Mouse (Mus musculus) frontal cortex, postnatal 25 days (tissue): Measurements from ENCODE around the gene Ldb3.

Experiments used
- DNase-seq, 2 experiments: peaks; one replicate each; pipeline ENCODE4 v3.0.0; 2022; ENCODE audit warnings: low spot score in 2 of 2

Gene Ldb3

GRCm38 (mm10) chr14:34588498-34588897 is at the start of gene Ldb3:
Ldb3 (minus strand) TSS chr14:34588682.
- DNase-seq, result no peak

- no peak for DNase-seq
Observed at GRCm38 (mm10) chr14:34635721-34636120, 47.2 kb upstream of the Ldb3 start.

DNA sequence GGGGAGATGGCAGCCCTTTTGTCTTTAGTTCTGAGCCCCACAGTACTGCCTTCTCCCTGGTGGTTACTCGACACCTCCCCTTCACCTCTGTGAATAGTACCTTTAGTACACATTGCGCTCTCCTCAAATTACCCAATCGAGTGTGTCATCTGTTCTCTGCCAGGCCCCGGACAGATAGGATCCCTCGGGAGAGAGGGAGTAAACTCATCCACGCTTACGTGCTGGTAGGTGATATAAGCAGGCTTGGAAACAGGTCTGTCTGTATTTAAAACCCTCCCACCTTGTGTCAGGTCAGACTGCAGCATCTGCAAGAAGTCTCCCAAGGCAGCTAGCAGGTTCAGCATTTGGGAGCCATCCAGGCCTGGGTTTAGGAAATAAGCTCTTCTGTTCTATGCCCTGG is 46.7 kb upstream of the Ldb3 start:
- no peak for DNase-seq

DNA sequence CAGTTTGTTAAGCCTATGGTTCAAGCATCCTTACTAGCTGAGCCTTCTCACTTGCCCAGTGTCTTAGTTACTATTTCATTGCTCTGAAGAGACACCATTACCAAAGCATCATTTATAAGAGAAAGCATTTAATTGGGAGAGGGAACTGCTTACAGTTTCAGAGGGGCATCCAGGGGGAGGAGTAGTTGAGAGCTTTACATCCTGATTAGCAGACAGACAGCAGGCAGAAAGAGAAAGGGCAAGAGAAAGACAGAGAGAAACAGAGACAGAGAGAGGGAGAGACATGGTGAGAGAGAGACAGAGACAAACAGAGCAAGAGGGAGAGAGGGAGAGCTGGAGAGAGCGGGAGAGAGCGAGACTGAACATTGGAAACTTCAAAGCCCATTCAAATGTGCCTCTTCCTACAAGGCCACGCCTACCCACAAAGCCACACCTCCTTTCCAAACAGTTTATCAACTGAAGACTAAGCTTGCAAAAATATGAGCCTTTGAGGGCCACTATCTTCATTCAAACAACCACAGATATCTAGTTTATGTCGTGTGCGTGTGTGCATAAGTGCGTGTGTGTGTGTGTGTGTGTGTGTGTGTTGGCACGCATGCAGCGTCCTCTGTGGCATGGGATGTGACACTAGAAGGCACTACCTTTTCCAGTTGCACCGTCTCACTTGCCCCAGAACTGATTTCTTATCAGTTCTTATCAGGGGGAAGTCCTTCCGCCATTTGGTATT is 44.4 kb upstream of the Ldb3 start:
- no peak for DNase-seq

GRCm38 (mm10) chr14:34626824-34627223 is 38.3 kb upstream of the Ldb3 start:
- DNase-seq, result no peak

GRCm38 (mm10) chr14:34623531-34624210 is 35.2 kb upstream of the Ldb3 start:
- DNase-seq, result no peak

DNA sequence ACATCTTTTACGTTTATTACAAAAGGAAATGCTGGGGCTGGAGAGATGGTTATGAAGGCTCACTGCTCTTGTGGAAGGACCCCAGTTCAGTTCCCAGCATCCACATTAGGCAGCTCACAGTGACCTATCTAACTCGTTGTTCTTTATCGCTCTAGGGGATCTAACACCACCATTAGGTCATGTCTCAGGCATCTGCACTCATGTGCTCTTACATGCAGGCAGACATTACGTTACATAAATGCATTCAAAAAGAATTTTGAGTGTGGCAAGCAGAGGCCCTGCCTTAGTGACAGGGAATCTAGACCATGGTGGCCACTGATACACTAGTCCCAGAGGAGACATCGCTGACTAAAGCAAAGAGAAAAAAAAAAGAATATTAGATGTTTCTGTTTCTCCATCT is 34.6 kb upstream of the Ldb3 start:
- no peak for DNase-seq

DNA sequence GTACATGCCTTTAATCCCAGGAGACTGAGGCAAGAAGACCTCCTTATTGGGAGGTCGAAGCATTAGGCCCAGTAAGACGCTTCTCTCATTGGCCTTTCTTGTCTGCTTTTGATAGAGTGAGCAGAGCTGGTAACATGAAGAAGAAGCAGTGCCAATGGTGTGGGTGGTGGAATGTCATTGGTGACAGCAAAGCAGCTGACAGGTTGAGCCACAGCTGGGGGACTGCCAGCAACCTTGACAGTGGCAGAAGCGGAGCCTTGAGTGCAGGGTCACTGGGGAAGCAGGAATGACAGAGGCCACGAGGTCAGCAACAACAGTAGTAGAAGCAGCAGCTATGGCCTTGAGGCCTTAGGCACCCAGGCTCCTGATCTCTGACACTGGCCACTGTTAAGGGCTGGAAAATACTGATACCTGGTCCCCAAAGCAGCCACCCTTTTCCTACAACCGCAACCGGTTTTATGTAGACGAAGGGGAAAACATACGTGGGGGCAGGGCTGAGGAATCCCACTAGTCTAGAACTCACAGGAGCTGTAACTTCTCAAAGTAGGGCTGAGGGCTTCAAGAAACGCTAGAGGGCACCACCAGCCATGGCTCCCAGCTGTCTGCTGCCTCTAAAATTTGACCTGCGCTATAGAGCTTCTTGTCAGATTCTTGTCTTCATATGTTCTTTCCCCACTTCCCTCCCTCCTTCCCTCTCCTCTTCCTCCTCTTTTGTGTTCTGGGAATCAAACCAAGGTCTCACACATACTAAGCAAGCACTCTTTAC is 32.3 kb upstream of the Ldb3 start:
- DNase-seq, result peak; percentile 14 to 19

GRCm38 (mm10) chr14:34618808-34619207 is 30.3 kb upstream of the Ldb3 start:
- DNase-seq, result no peak

- DNase-seq, result peak; percentile 71 to 77
Observed at GRCm38 (mm10) chr14:34616821-34617220, 28.3 kb upstream of the Ldb3 start.

- no peak for DNase-seq
Observed at GRCm38 (mm10) chr14:34615625-34616024, 27.1 kb upstream of the Ldb3 start.

DNA sequence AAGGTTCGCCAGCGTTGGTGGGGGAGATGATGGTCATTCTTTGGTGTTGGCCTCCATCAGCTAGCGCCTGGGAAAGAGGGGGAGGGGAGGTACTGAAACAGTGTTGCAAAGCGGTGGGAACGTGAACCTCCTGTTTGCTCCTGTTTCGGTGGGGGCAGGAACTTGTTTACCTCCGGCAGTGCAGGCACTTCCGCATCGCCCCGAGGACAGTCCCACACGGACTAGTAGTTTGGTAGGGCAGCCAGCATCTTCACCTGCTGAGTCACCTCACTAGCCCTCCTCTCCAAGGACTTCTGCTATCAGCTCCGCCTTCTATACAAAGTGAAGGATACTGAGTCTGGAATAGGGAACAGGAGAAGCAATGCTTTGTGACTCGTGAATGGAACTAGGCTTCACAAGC is 26.6 kb upstream of the Ldb3 start:
- no peak for DNase-seq

GRCm38 (mm10) chr14:34614551-34614950 is 26.1 kb upstream of the Ldb3 start:
- DNase-seq, result no peak

- DNase-seq, result no peak
Observed at GRCm38 (mm10) chr14:34613523-34613922, 25.0 kb upstream of the Ldb3 start.

DNA sequence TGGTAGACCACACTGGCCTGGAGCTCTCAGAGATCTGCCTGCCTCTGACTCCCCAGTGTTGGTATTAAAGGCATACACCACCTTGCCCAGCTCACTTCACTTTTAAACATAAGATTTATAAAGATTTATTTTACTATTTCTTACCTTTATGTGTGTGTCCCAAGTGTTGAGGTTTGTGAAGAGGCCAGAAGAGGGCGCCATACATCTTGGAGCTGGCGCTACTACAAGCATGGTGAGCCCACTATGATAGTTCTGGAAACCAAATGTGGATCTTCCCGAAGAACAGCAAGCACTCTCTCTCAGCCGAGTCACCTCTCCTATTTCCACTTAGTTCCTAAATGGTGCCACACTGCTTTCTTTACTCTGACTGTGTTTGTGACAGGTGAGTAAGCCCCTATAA is 23.7 kb upstream of the Ldb3 start:
- DNase-seq, result no peak

GRCm38 (mm10) chr14:34611591-34611990 is 23.1 kb upstream of the Ldb3 start:
- DNase-seq, result no peak

DNA sequence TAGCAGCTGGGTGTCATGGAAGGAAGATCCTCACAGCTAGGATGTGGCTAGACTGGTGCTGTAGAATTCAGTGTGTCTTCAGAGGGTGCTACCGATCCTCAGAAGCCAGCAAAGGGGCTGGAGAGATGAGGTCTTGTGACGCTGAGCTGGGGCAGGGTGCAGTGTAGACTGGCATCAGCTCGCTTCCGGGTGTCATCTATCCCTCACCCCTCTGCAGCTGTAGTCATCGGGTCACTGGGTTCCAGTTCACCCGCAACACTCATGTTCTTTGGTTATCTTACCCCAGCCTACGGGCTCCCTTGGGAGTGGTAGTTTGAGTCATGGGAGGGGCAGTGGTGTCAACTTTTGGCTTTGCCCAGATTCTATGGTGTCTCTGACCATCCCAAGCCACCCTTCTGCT is 13.4 kb upstream of the Ldb3 start:
- DNase-seq, result no peak

- DNase-seq, result no peak
Observed at GRCm38 (mm10) chr14:34599941-34600340, 11.5 kb upstream of the Ldb3 start, which contains the start of gene Opn4. Opn4 (minus strand) TSS chr14:34600142.

GRCm38 (mm10) chr14:34595596-34596255 is 7.2 kb upstream of the Ldb3 start:
- no peak for DNase-seq

DNA sequence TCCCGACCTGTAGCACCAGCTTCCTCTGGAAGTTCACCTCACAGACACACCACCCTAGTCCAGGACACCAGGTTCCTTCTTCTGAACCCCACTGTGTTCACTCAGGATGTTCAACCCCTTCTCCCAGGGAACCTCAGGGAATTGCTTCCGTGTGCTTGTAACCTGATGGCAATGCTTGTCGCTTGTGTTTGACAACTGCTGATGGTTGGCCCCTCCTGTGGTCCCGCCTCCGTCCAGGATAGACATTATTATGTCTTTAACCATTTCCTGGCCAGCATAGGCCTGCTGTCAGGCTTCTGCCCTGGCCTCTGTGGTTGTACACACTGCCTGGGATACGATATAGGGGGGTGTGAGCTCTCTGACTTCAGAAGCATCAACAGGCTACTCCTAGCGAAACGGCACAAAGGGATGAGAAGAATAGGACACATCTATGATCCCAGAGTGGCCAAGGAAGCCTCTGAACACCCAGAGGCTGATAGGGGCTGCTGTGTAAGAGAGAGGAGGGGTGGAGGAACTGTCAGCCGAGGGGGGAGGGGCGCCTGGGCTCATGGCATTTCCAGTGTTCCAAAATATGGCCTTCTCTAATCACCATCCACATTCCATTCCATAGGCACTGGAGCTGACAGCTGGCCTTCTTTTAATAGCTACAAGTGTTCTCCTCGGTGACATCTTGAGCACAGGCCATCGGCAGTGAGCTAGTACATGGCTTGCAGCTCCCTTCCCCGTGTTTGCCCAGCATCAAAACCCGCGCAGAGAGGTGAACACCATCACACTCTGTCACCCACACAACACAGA is 3.5 kb upstream of the Ldb3 start:
- DNase-seq, result no peak
